Mouse (Mus musculus) megakaryocyte, embryonic 14.5 days (primary cell): ENCODE results near the gene Foxp4.

Source experiments
- FLI1 ChIP-seq: IDR thresholded peaks from 2 replicates; pipeline ENCODE4 v1.6.1; 2012; ENCODE audit warnings: low read length, inconsistent platforms, mixed read lengths
- GATA1 ChIP-seq: IDR thresholded peaks from 3 replicates; pipeline ENCODE4 v1.6.1; 2012; ENCODE audit warnings: mixed read lengths, low read length, inconsistent platforms, borderline replicate concordance

DNA sequence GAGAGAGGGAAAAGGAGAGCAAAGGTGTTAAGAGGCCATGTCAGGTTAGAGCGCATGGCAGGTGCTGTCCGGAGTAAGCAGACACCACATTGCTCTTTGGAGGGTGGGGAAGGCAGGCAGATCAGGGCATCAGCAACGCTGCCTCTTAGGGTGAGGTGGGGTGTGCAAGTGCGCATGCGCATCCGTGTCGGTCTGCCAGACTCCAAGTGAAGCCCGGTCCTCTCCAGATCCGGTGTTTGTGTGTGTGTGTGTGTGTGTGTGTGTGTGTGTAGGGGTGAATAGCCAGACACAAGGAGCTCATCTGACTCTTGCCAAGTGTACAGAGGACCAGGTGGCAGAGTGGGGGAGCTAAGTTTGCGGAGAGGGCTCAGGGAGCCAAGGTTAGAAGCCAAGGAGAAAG lies 58.4 kb downstream of the Foxp4 start:
- TF ChIP-seq GATA1, result no peak
- no peak for TF ChIP-seq FLI1
